Mouse (Mus musculus): Measurements from ENCODE around the gene Gm3020. TPM values are rescaled to one million over a fixed set of nuclear protein-coding genes. Genes with fewer than 3 reads are reported as not detected.
"Not testable (repeated sequence)": the region's sequence is repeated elsewhere in the genome, so short reads cannot be mapped to it uniquely, and the experiment has no call there.

The Gm3020 gene
- polyA plus RNA-seq (2014; fragmentation: Nextera tagmentation; extraction: Ambion mirVana) = 1.1 and 2.0 TPM in 2 replicates

DNA sequence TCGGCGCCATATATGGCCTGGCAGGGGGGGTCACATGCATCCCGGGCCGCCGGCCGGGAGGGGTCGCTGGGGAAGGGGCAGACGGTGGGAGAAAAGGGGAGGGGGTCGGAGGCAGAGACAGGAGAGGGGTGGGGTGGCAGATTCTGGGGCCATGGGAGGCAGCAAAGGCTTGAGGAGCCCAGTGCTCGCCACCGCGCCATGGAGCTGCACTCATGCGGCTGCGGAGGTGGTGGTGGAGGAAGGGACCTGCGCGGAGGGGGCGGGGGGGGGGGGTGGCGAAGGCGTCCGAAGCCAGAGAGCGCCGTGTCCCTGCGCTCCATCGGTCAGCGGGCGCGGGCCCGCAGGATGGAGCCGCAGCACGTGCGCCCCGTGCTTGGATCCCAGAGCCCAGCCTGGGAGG lies at the start of gene Gm3020:
Gene Gm3020 (plus strand): TSS at position 301 of the 400 bp plus-strand sequence.
- H3K9me3 ChIP-seq (ENCODE audit: control insufficient read depth, low read depth, low read length); H3K9ac ChIP-seq (replicated peaks; ENCODE audit: low read depth, low read length); H3K36me3 ChIP-seq (ENCODE audit: control insufficient read depth, insufficient read depth, low read length); H3K4me1 ChIP-seq (ENCODE audit: control insufficient read depth, insufficient read depth, low read length); H3K27ac ChIP-seq (ENCODE audit: low read length); H3K27me3 ChIP-seq (ENCODE audit: control insufficient read depth, insufficient read depth, low read length); H3K4me2 ChIP-seq (replicated peaks; ENCODE audit: low read depth, low read length); ATAC-seq (ENCODE audit: insufficient number of reproducible peaks, insufficient read depth, low FRiP score, low read depth); H3K4me3 ChIP-seq (ENCODE audit: low read depth, low read length): not testable (repeated sequence)
- no CpG with 5 or more reads among the region's 32 CpGs for WGBS

DNA sequence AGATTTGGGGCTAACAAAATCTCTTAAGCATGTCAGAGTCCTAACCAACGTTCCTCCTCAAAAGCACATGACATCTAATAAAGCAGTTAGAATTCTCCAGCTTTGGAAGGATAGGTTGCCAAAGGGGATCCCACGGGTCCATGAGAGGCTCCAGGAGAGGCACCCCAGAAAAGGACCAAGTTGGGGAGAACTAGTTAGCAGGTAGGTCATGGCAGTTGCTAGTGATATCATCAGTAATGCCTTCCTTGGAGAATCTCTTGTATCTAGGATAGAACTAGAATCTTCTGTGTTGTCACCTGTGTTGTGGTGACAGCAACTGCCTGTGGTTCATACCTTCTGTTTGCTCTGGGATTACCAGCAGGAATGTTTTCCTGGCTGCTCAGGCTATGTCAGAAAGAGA lies 17.6 kb upstream of the Gm3020 start, which contains the start of gene Gm3012:
Gene Gm3012 (plus strand): TSS at position 301 of the 400 bp plus-strand sequence.
- H3K4me3 ChIP-seq (ENCODE audit: low read depth, low read length); H3K4me2 ChIP-seq (replicated peaks; ENCODE audit: low read depth, low read length); H3K4me1 ChIP-seq (ENCODE audit: control insufficient read depth, insufficient read depth, low read length); H3K27me3 ChIP-seq (ENCODE audit: control insufficient read depth, insufficient read depth, low read length); H3K9ac ChIP-seq (replicated peaks; ENCODE audit: low read depth, low read length); H3K9me3 ChIP-seq (ENCODE audit: control insufficient read depth, low read depth, low read length); ATAC-seq (ENCODE audit: insufficient number of reproducible peaks, insufficient read depth, low FRiP score, low read depth); H3K27ac ChIP-seq (ENCODE audit: low read length); H3K36me3 ChIP-seq (ENCODE audit: control insufficient read depth, insufficient read depth, low read length): not testable (repeated sequence)
- no CpG with 5 or more reads among the region's 2 CpGs for WGBS

DNA sequence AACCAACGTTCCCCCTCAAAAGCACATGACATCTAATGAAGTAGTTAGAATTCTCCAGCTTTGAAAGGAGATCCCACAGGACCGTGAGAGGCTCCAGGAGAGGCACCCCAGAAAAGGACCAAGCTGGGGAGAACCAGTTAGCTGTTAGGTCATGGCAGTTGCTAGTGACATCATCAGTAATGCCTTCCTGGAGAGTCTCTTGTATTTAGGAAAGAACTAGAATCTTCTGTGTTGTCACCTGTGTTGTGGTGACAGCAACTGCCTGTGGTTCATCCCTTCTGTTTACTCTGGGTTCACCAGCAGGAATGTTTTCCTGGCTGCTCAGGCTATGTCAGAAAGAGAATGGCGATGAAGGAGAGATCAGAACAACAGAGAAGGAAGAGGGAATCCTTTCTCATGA lies 36.7 kb downstream of the Gm3020 start, which contains the start of gene Gm3043:
Gene Gm3043 (plus strand): TSS at position 301 of the 400 bp plus-strand sequence.
- H3K36me3 ChIP-seq (ENCODE audit: control insufficient read depth, insufficient read depth, low read length); H3K9ac ChIP-seq (replicated peaks; ENCODE audit: low read depth, low read length); H3K9me3 ChIP-seq (ENCODE audit: control insufficient read depth, low read depth, low read length); H3K27me3 ChIP-seq (ENCODE audit: control insufficient read depth, insufficient read depth, low read length); H3K27ac ChIP-seq (ENCODE audit: low read length); H3K4me1 ChIP-seq (ENCODE audit: control insufficient read depth, insufficient read depth, low read length); H3K4me3 ChIP-seq (ENCODE audit: low read depth, low read length); H3K4me2 ChIP-seq (replicated peaks; ENCODE audit: low read depth, low read length); ATAC-seq (ENCODE audit: insufficient number of reproducible peaks, insufficient read depth, low FRiP score, low read depth): not testable (repeated sequence)
- no CpG with 5 or more reads among the region's 3 CpGs for WGBS

Other genes starting within 250 kb of the Gm3020 start
- gene Gm10409, start 239.4 kb upstream of the Gm3020 start, polyA plus RNA-seq (2014; fragmentation: Nextera tagmentation; extraction: Ambion mirVana) = 1.1 and 2.0 TPM in 2 replicates
- gene Gm3005, start 223.9 kb upstream of the Gm3020 start, polyA plus RNA-seq (2014; fragmentation: Nextera tagmentation; extraction: Ambion mirVana) = 0.81 and 0.97 TPM in 2 replicates
- gene Gm10408, start 202.7 kb upstream of the Gm3020 start, polyA plus RNA-seq (2014; fragmentation: Nextera tagmentation; extraction: Ambion mirVana) = not detected in 2 replicates
- not detected in 2 replicates for gene Gm3012, start 17.5 kb upstream of the Gm3020 start, polyA plus RNA-seq (2014; fragmentation: Nextera tagmentation; extraction: Ambion mirVana)
- not detected in 2 replicates for gene Gm3043, start 36.8 kb downstream of the Gm3020 start, polyA plus RNA-seq (2014; fragmentation: Nextera tagmentation; extraction: Ambion mirVana)
- 0.24 TPM in 1 of 2 replicates, not detected in the other for gene Gm3002, start 158.0 kb downstream of the Gm3020 start, polyA plus RNA-seq (2014; fragmentation: Nextera tagmentation; extraction: Ambion mirVana)
- not detected in 2 replicates for gene Gm3033, start 194.2 kb downstream of the Gm3020 start, polyA plus RNA-seq (2014; fragmentation: Nextera tagmentation; extraction: Ambion mirVana)
- gene Gm2916, start 232.1 kb downstream of the Gm3020 start, polyA plus RNA-seq (2014; fragmentation: Nextera tagmentation; extraction: Ambion mirVana) = 0.23 TPM in 1 of 2 replicates, not detected in the other

Data from stomach, embryonic 14.5 days (tissue).